Mouse (Mus musculus): ENCODE measurements at regions not wholly inside any gene's neighbourhood (a gene's known extent, or its start where the extent isn't known, plus 50 kb on each side); places are given as distances from the start of the nearest gene placed in this dataset.
A peak's percentile ranks its signal among the peaks of the same experiment; 100 is the strongest.

DNA sequence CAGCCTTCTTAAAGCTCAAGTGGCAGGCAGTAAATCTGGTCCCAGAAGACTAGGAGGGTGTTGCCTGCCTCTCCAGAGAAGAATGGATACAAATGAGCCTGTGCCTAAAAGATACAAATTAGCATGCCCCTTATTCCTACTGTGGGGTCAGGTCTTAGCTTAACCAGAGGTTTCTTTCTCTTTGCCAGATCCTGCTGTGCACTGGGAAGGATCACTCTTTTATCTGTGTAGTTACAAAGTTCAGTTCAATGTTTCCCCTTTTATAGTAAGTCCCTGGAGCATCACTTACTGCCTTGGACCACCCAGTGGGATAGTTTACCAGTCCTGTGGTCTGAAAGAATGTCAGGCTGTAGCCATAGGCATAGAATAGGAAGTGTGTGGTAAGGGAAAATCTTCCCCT, 181.1 kb downstream of the Tmem132e start:
- Histone ChIP-seq H3K36me3 (ENCODE audit: control insufficient read depth, insufficient read depth) (no peaks in the 10 kb centered on the region), H3K27me3 (replicated peaks; ENCODE audit: control insufficient read depth, insufficient read depth, low read length) (no peaks in the 10 kb centered on the region), H3K9me3 (ENCODE audit: control insufficient read depth, low read length) (no peaks in the 10 kb centered on the region), H3K4me3 (replicated peaks; ENCODE audit: low read length) (no peak overlapping the region), H3K4me1 (replicated peaks; ENCODE audit: control insufficient read depth, insufficient read depth, low read length) (peaks cover 22% of the 10 kb centered on the region), H3K4me2 (ENCODE audit: low read length) (no peak overlapping the region), H3K9ac (replicated peaks; ENCODE audit: low read depth, low read length) (no peak overlapping the region), H3K27ac (ENCODE audit: low read length) (no peak overlapping the region)
- ATAC-seq: no peak

DNA sequence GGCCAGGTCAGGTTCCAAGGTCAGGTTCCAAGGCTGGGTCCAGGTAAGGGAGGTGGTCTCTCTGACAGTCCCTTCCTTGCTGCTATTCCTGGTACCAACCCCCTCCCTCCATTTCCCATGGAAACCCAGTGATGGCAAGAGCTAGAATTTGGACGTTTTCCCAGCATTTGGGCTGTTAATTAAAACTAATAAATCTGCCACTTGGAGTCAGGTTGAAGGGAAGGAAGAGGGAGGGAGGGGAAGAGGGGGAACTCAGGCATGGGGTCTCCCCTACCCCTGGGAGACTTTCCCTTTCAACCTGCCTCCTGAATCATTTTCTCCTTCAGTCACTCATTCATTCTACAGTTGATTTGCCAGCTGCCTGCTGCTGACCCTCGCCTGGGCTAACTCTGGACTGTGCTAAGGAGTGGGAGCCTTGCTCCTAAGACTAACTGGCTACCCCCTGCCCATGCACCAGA, 179.5 kb downstream of the Tmem132e start:
- H3K27me3 ChIP-seq (replicated peaks; ENCODE audit: control insufficient read depth, insufficient read depth, low read length): no peaks in the 10 kb centered on the region
- H3K4me3 ChIP-seq (replicated peaks; ENCODE audit: low read length): no peak overlapping the region
- no peak overlapping the region for H3K4me2 ChIP-seq (ENCODE audit: low read length)
- peak; percentile 68 for ATAC-seq
- H3K4me1 ChIP-seq (replicated peaks; ENCODE audit: control insufficient read depth, insufficient read depth, low read length): peaks cover 28% of the 10 kb centered on the region
- no peak overlapping the region for H3K9ac ChIP-seq (replicated peaks; ENCODE audit: low read depth, low read length)
- H3K36me3 ChIP-seq (ENCODE audit: control insufficient read depth, insufficient read depth): no peaks in the 10 kb centered on the region
- no peak overlapping the region for H3K27ac ChIP-seq (ENCODE audit: low read length)
- H3K9me3 ChIP-seq (ENCODE audit: control insufficient read depth, low read length): no peaks in the 10 kb centered on the region
- WGBS: 6% methylated on average over 2 of the region's 2 CpGs

DNA sequence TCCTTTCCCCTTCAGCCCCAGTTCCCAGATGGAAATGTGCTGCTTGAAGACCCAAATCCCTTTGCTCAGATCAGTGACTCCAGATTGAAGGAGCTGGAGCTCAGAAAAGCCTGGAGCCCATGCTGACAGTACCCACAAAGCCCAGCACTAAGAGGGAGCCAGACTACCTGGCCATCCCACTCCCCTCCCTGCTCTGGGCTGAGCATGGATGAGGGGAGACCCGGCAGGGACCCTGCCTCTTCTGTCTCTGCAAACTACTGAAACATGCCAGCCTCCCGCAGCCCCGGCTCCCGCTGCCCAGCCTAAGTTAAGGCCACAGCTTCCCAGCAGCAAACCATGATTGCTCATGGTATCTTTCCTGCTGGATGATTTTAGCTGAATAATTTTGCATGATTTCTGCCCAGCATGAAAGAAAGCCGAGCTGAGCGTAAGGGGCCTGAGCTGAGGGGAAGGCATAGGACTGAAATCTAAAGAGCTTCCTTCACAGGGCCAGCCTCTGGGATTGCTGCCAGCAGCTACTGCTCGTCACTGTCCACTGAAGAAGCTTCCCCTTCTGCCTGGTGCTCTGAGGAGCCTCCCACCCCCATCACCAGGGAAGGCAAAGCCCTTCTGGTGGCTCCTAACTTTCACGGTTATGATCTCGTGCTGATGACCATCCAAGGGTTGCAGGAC, 178.4 kb downstream of the Tmem132e start:
- no peak overlapping the region for H3K4me2 ChIP-seq (ENCODE audit: low read length)
- WGBS: 46% methylated on average over 9 of the region's 9 CpGs
- ATAC-seq: no peak
- no peak overlapping the region for H3K4me3 ChIP-seq (replicated peaks; ENCODE audit: low read length)
- no peaks in the 10 kb centered on the region for H3K36me3 ChIP-seq (ENCODE audit: control insufficient read depth, insufficient read depth)
- H3K27ac ChIP-seq (ENCODE audit: low read length): no peak overlapping the region
- peaks cover 28% of the 10 kb centered on the region for H3K4me1 ChIP-seq (replicated peaks; ENCODE audit: control insufficient read depth, insufficient read depth, low read length)
- H3K9ac ChIP-seq (replicated peaks; ENCODE audit: low read depth, low read length): no peak overlapping the region
- H3K27me3 ChIP-seq (replicated peaks; ENCODE audit: control insufficient read depth, insufficient read depth, low read length): no peaks in the 10 kb centered on the region
- H3K9me3 ChIP-seq (ENCODE audit: control insufficient read depth, low read length): no peaks in the 10 kb centered on the region

DNA sequence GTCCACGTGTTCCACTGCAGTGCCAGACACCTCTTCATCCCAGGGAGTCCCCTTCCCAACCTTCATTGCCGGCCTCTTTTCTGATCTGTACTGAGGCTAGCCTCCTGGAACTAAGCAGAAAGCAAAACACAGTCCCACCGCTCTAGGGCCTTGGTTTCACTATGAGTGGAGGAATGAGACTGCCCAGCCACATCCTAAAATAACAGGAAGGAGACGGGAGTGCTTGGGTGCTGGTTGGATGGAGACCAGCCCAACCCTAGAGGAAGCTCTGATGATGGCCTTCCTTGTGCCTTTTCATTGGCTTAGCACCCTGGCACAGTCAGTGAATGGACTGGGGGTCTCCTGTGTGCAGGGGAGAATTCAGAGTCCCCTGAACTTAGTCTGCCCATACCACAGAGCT, 177.4 kb downstream of the Tmem132e start:
- Histone ChIP-seq H3K27ac (ENCODE audit: low read length) (no peak overlapping the region), H3K4me1 (replicated peaks; ENCODE audit: control insufficient read depth, insufficient read depth, low read length) (peaks cover 28% of the 10 kb centered on the region), H3K4me3 (replicated peaks; ENCODE audit: low read length) (no peak overlapping the region), H3K9ac (replicated peaks; ENCODE audit: low read depth, low read length) (no peak overlapping the region), H3K9me3 (ENCODE audit: control insufficient read depth, low read length) (no peaks in the 10 kb centered on the region), H3K36me3 (ENCODE audit: control insufficient read depth, insufficient read depth) (no peaks in the 10 kb centered on the region), H3K4me2 (ENCODE audit: low read length) (no peak overlapping the region), H3K27me3 (replicated peaks; ENCODE audit: control insufficient read depth, insufficient read depth, low read length) (no peaks in the 10 kb centered on the region)
- 76% methylated on average over 4 of the region's 4 CpGs for WGBS
- no peak for ATAC-seq

DNA sequence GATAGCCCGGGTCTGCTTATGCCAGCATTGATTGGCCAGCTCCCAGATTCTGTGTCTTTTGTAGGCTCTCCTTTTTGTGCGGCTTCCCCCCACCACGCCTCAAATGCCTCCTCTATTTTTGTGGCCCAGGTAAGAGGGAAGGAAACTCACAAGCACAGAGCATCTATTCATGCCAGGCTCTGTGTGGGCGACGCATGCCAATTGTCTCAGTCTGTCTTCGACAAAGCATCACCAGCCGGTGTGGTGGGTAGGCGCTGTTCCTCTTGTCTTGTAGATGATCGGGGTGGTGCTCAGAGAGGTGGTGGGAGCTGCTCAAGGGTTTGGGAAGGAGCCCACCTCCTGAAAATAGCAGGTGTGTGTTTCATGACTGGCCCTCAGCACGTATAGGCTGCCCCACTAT, 175.5 kb downstream of the Tmem132e start:
- Histone ChIP-seq H3K27ac (ENCODE audit: low read length) (no peak overlapping the region), H3K36me3 (ENCODE audit: control insufficient read depth, insufficient read depth) (no peaks in the 10 kb centered on the region), H3K4me1 (replicated peaks; ENCODE audit: control insufficient read depth, insufficient read depth, low read length) (peaks cover 26% of the 10 kb centered on the region), H3K4me3 (replicated peaks; ENCODE audit: low read length) (no peak overlapping the region), H3K9me3 (ENCODE audit: control insufficient read depth, low read length) (no peaks in the 10 kb centered on the region), H3K4me2 (ENCODE audit: low read length) (no peak overlapping the region), H3K9ac (replicated peaks; ENCODE audit: low read depth, low read length) (no peak overlapping the region), H3K27me3 (replicated peaks; ENCODE audit: control insufficient read depth, insufficient read depth, low read length) (no peaks in the 10 kb centered on the region)
- ATAC-seq: no peak
- 46% methylated on average over 10 of the region's 10 CpGs for whole genome bisulfite sequencing

DNA sequence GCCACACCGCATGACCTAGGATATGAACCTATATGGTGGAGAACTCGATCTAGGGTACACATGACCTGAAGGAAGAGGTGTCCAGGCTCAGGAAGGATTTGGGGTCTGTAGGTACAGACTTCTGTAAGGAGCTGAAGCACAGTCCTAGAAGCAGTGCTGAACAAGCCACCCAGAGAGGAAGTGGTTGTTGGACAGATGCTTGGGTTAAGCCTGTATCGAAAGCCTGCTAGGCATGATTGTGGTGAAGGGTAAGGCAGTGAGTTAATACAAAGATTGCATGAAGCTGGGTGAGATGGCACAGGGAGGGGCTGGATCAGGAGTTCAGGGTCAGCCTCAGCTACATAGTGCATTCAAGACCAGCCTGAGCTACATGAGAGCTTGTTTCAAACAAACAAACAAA, 153.3 kb downstream of the Tmem132e start:
- ATAC-seq: no peak
- Histone ChIP-seq H3K9ac (replicated peaks; ENCODE audit: low read depth, low read length) (no peak overlapping the region), H3K27me3 (replicated peaks; ENCODE audit: control insufficient read depth, insufficient read depth, low read length) (no peaks in the 10 kb centered on the region), H3K4me2 (ENCODE audit: low read length) (no peak overlapping the region), H3K36me3 (ENCODE audit: control insufficient read depth, insufficient read depth) (no peaks in the 10 kb centered on the region), H3K9me3 (ENCODE audit: control insufficient read depth, low read length) (no peaks in the 10 kb centered on the region), H3K27ac (ENCODE audit: low read length) (no peak overlapping the region), H3K4me1 (replicated peaks; ENCODE audit: control insufficient read depth, insufficient read depth, low read length) (no peaks in the 10 kb centered on the region), H3K4me3 (replicated peaks; ENCODE audit: low read length) (no peak overlapping the region)
- WGBS: 92% methylated on average over 3 of the region's 3 CpGs

DNA sequence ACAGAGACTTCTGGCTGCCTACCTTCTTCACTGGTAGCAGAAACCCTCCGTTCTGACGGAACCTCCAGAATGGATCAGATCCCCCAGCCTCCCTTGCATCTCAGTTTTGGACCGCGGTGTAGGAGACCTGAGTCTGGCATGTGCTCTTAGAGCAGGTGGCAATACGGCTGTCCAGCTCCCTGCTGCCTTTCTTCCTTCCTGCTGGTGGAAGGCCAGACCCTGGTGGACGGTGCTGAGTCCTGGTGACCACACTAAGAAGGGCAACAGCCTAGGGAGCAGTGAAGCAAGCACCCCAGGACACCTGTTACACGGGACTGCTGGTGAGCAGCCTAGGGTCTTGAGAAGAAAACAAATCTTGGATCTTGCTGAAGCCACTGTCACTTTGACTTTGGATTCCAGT, 152.7 kb downstream of the Tmem132e start:
- Histone ChIP-seq H3K4me2 (ENCODE audit: low read length) (no peak overlapping the region), H3K9me3 (ENCODE audit: control insufficient read depth, low read length) (no peaks in the 10 kb centered on the region), H3K4me3 (replicated peaks; ENCODE audit: low read length) (no peak overlapping the region), H3K4me1 (replicated peaks; ENCODE audit: control insufficient read depth, insufficient read depth, low read length) (no peaks in the 10 kb centered on the region), H3K27ac (ENCODE audit: low read length) (no peak overlapping the region), H3K9ac (replicated peaks; ENCODE audit: low read depth, low read length) (no peak overlapping the region), H3K36me3 (ENCODE audit: control insufficient read depth, insufficient read depth) (no peaks in the 10 kb centered on the region), H3K27me3 (replicated peaks; ENCODE audit: control insufficient read depth, insufficient read depth, low read length) (no peaks in the 10 kb centered on the region)
- WGBS: 85% methylated on average over 7 of the region's 7 CpGs
- ATAC-seq: no peak

DNA sequence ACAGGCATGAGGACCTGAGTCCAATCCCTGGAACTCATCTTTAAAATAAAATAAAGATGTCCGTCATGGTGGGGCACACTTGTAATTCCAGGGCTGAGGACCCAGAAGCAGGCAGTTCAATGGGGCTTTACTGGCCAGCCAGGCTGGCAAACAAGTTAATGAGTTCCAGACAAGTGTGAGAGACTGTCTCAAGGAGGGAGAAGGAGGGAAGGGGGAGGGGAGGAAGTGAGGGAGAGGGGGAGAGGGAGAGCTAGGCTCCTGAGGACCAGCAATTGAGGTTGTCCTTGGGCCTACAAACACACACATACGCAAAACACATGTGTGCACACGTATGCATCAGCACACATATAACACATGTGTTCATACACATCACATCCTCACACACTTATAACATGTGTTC, 149.2 kb downstream of the Tmem132e start:
- ATAC-seq: no peak
- no peak overlapping the region for H3K9ac ChIP-seq (replicated peaks; ENCODE audit: low read depth, low read length)
- no peaks in the 10 kb centered on the region for H3K9me3 ChIP-seq (ENCODE audit: control insufficient read depth, low read length)
- no peak overlapping the region for H3K4me3 ChIP-seq (replicated peaks; ENCODE audit: low read length)
- H3K36me3 ChIP-seq (ENCODE audit: control insufficient read depth, insufficient read depth): no peaks in the 10 kb centered on the region
- H3K4me2 ChIP-seq (ENCODE audit: low read length): no peak overlapping the region
- no peaks in the 10 kb centered on the region for H3K27me3 ChIP-seq (replicated peaks; ENCODE audit: control insufficient read depth, insufficient read depth, low read length)
- H3K27ac ChIP-seq (ENCODE audit: low read length): no peak overlapping the region
- no peaks in the 10 kb centered on the region for H3K4me1 ChIP-seq (replicated peaks; ENCODE audit: control insufficient read depth, insufficient read depth, low read length)
- 81% methylated on average over 3 of the region's 3 CpGs for WGBS

DNA sequence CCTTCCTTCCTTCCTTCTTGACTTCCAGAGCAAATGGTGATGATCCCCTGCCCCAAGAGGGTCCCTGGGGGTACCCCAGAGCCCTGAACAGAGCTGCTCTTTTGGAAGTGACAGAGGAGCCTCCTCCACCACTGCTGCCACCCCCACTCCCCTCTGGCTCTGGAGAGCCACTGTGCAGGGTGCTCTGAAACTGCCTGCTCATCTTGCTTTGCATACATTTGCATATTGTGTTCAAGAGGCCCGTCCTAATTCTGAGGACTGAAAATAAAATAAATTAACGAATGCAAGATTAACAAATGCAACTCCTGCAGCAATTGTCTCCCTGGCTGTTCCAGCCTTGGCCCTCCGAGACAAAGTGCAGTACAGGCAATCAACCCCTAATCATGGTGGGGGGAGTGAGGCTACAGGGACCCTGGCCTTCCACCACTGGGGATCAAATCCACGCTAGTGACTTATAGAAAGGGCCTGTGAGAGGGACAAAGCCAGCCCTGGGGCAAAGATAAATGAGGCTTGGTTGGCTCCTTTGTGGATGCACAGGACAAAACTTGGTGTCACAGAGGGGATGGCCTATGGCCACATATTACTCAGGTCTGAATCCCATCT, 134.6 kb downstream of the Tmem132e start:
- no peaks in the 10 kb centered on the region for H3K9me3 ChIP-seq (ENCODE audit: control insufficient read depth, low read length)
- H3K27me3 ChIP-seq (replicated peaks; ENCODE audit: control insufficient read depth, insufficient read depth, low read length): no peaks in the 10 kb centered on the region; the same call in 1 of the 2 replicates
- no peaks in the 10 kb centered on the region for H3K36me3 ChIP-seq (ENCODE audit: control insufficient read depth, insufficient read depth)
- ATAC-seq: peak; percentile 74
- H3K4me3 ChIP-seq (replicated peaks; ENCODE audit: low read length): no peak overlapping the region
- 11% methylated on average over 4 of the region's 4 CpGs for WGBS
- H3K4me2 ChIP-seq (ENCODE audit: low read length): no peak overlapping the region
- no peak overlapping the region for H3K9ac ChIP-seq (replicated peaks; ENCODE audit: low read depth, low read length)
- peaks cover 29% of the 10 kb centered on the region for H3K4me1 ChIP-seq (replicated peaks; ENCODE audit: control insufficient read depth, insufficient read depth, low read length)
- peak overlapping the region; percentile 10; the same call in 1 of the 2 replicates for H3K27ac ChIP-seq (ENCODE audit: low read length)

Measured in forebrain, embryonic 16.5 days (tissue).